Mouse (Mus musculus) testis, adult 2 months (tissue): ENCODE results near the gene Calm3.

Source experiments
- CTCF ChIP-seq: fragments of 200-500 bp; IDR thresholded peaks from 2 replicates; pipeline ENCODE4 v1.5.1; 2012; ENCODE audit warnings: low read depth, mild to moderate bottlenecking, inconsistent platforms, low read length, moderate library complexity; ENCODE audit not compliant: control insufficient read depth, insufficient read depth, insufficient replicate concordance
- POLR2A ChIP-seq: fragments of 200-500 bp; IDR thresholded peaks from 2 replicates; pipeline ENCODE4 v1.6.1; 2012; ENCODE audit warnings: low read depth, mild to moderate bottlenecking, inconsistent platforms, low read length, moderate library complexity; ENCODE audit not compliant: control insufficient read depth

GRCm38 (mm10) chr7:16906281-16906680, 17.6 kb downstream of the Calm3 start, which contains the start of gene Ptgir:
- TF ChIP-seq CTCF = no peak
- TF ChIP-seq POLR2A = no peak
